Mouse (Mus musculus): ENCODE data around the gene Tmeff1. TPM values are rescaled to one million over a fixed set of nuclear protein-coding genes. Genes with fewer than 3 reads are reported as not detected.

Gene Tmeff1
- total RNA-seq, 2 experiments from 2014 or later, result 0.38 to 0.98 TPM

- no peak overlapping the region for H3K27ac ChIP-seq
- intact Hi-C loops (cut with DNase I), result loop anchor here (5.0 to 10.0 kb wide), 2 partner anchors 80 to 633 kb away; no protein-coding TSS in a partner anchor
- peak; percentile 35 for DNase-seq
- peak; percentile 83 for TF ChIP-seq CTCF (IDR thresholded peaks at IDR 0.05)
- no peak overlapping the region for H3K4me3 ChIP-seq
Observed at GRCm38 (mm10) chr4:48691793-48692437, 106.9 kb downstream of the Tmeff1 start.

DNA sequence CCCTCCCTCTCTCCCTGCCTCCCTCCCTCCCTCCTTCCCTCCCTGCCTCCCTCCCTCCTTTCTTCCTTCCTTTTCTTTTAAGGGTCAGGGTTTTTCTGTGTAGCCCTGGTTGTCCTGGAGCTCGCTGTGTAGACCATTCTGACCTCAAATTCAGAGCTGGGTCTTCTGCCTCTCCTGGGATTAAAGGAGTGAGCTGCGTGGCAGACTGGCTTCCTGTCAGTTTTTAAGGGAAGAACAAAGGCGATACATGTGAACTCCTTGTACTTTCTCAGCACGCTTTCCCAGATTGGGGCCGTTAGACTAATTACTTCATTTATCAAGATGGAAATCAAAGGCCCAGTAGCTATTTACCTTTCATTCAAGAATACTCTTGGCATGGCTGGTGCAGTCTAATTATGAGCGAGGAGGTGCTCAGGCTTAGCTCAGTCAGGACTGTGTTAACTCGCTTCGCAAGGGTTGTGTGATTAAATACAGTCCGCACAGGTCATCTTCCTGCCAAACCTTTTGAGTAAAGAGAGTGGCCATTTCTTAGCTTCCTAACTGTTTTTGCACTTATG, 107.8 kb downstream of the Tmeff1 start:
- no peak overlapping the region for H3K4me3 ChIP-seq
- TF ChIP-seq CTCF (IDR thresholded peaks at IDR 0.05), result no peak
- intact Hi-C loops (cut with DNase I), result loop anchor here (5.0 to 10.0 kb wide), 2 partner anchors 79 to 632 kb away; no protein-coding TSS in a partner anchor
- DNase-seq, result no peak
- H3K27ac ChIP-seq, result no peak overlapping the region

GRCm38 (mm10) chr4:48696706-48697105, 111.7 kb downstream of the Tmeff1 start:
- intact Hi-C loops (cut with DNase I), result loop anchor here (1.0 to 10.0 kb wide), 2 partner anchors 57 to 628 kb away; no protein-coding TSS in a partner anchor

DNA sequence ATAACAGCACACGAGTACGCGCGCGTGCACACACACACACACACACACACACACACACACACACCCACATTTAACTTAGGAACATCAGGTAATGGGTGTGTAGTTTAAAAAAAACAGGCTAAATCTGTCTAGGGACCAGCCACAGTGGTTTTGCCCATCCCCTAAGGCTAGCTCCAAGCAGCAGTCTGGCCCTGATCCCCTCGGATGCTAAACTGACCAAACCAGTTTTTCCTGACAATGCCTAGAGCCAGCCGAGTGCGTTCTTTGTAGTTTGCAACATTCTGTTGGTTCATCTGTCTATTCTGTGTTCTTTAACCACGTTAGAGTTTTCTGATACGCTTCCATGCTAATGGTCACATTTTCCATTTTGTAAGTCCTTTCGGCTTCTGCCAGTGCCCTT, 112.3 kb downstream of the Tmeff1 start:
- DNase-seq, result no peak
- Histone ChIP-seq H3K4me3 (no peak overlapping the region), H3K27ac (no peak overlapping the region)
- TF ChIP-seq CTCF (IDR thresholded peaks at IDR 0.05), result no peak
- intact Hi-C loops (cut with DNase I), result loop anchor here (10.0 kb wide), 1 partner anchor 627 kb away; no protein-coding TSS in a partner anchor

More at GRCm38 (mm10) chr4:48696706-48697105, 111.7 kb downstream of the Tmeff1 start:
- Histone ChIP-seq H3K4me3 (no peak overlapping the region), H3K27ac (no peak overlapping the region)
- no peak for DNase-seq
- TF ChIP-seq CTCF (IDR thresholded peaks at IDR 0.05), result no peak

Other genes with a start within 250 kb of the Tmeff1 start
- gene Tex10, start 111.7 kb upstream of the Tmeff1 start, total RNA-seq (2021), result 10 to 100 TPM; 11.6 to 11.7 TPM
- gene Msantd3, start 45.2 kb upstream of the Tmeff1 start, total RNA-seq (2021), result 10 to 100 TPM; 13.9 to 20.1 TPM
- 100 to 1,000 TPM; 116 to 159 TPM for gene Cavin4, start 78.3 kb downstream of the Tmeff1 start, total RNA-seq (2021)